Mouse (Mus musculus) ES-Bruce4 (cell line): ENCODE measurements at regions not wholly inside any gene's neighbourhood (a gene's known extent, or its start where the extent isn't known, plus 50 kb on each side); places are given as distances from the start of the nearest gene placed in this dataset.

Experiments used
- CTCF ChIP-seq: IDR thresholded peaks from one replicate; pipeline ENCODE4 v1.8.1; 2011; ENCODE audit warnings: low read depth, low read length
- EP300 ChIP-seq: IDR thresholded peaks from 2 replicates; pipeline ENCODE4 v1.6.1; 2011; ENCODE audit warnings: low read depth, low read length; ENCODE audit not compliant: insufficient read depth
- POLR2A ChIP-seq: IDR thresholded peaks from one replicate; pipeline ENCODE4 v1.8.1; 2011; ENCODE audit warnings: low read length; ENCODE audit not compliant: insufficient read depth

GRCm38 (mm10) chr3:6865462-6866147 lies 245.4 kb upstream of the 1700008P02Rik start:
- TF ChIP-seq CTCF (no peak), POLR2A (no peak), EP300 (no peak)
